Mouse (Mus musculus): Measurements from ENCODE around the gene Epb41l4b. TPM values are rescaled to one million over a fixed set of nuclear protein-coding genes. Genes with fewer than 3 reads are reported as not detected.

Epb41l4b gene
- polyA plus RNA-seq, 1 experiment from 2014 or later: 7.5 TPM

DNA sequence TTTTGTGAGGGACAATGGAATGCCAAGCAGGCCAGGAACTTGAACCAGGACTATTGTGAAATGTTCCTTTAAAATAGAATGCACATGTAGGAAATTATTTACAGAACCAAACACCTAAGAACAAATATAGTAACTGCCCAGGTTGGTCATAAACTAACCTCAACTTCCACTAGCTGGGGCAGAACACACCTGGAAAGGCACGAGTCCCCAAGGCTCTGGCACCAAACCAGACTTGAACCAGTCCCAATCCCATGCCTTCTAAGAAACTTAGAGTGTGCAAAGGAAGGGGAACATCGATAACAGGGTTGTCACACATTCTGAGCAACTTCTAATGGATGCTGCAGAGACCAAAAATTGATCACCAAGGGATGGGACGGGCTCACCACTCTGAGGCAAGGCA lies 21.1 kb downstream of the Epb41l4b start:
- Histone ChIP-seq H3K4me2 (ENCODE audit: low read depth, low read length) (no peak overlapping the region), H3K9ac (ENCODE audit: low read length) (no peak overlapping the region), H3K4me3 (replicated peaks; ENCODE audit: low read length) (no peak overlapping the region), H3K27ac (ENCODE audit: low read length) (no peak overlapping the region), H3K4me1 (ENCODE audit: control insufficient read depth, insufficient read depth, low read length) (0 out of 2 replicates have a peak, but pooled peaks cover 3% of the 10 kb centered on the region), H3K36me3 (ENCODE audit: control insufficient read depth, insufficient read depth, low read length) (no peaks in the 10 kb centered on the region), H3K9me3 (replicated peaks; ENCODE audit: control insufficient read depth, low read length) (no peaks in the 10 kb centered on the region), H3K27me3 (ENCODE audit: control insufficient read depth, insufficient read depth, low read length) (no peaks in the 10 kb centered on the region)
- 80% methylated on average over 3 of the region's 3 CpGs for WGBS
- no peak for ATAC-seq (ENCODE audit: insufficient read depth, low FRiP score)

- H3K27me3 ChIP-seq (ENCODE audit: control insufficient read depth, insufficient read depth, low read length): no peaks in the 10 kb centered on the region
- 0 out of 2 replicates have a peak, but pooled peaks cover 3% of the 10 kb centered on the region for H3K4me1 ChIP-seq (ENCODE audit: control insufficient read depth, insufficient read depth, low read length)
- H3K9ac ChIP-seq (ENCODE audit: low read length): no peak overlapping the region
- no peak overlapping the region; the same call in 1 of the 2 replicates for H3K27ac ChIP-seq (ENCODE audit: low read length)
- H3K4me2 ChIP-seq (ENCODE audit: low read depth, low read length): no peak overlapping the region
- no peak; the same call in 1 of the 2 replicates for ATAC-seq (ENCODE audit: insufficient read depth, low FRiP score)
- no peak overlapping the region for H3K4me3 ChIP-seq (replicated peaks; ENCODE audit: low read length)
- no peaks in the 10 kb centered on the region for H3K36me3 ChIP-seq (ENCODE audit: control insufficient read depth, insufficient read depth, low read length)
- WGBS: 45% methylated on average over 2 of the region's 2 CpGs
- H3K9me3 ChIP-seq (replicated peaks; ENCODE audit: control insufficient read depth, low read length): no peaks in the 10 kb centered on the region
Observed at GRCm38 (mm10) chr4:57120563-57120962, 22.7 kb downstream of the Epb41l4b start.

DNA sequence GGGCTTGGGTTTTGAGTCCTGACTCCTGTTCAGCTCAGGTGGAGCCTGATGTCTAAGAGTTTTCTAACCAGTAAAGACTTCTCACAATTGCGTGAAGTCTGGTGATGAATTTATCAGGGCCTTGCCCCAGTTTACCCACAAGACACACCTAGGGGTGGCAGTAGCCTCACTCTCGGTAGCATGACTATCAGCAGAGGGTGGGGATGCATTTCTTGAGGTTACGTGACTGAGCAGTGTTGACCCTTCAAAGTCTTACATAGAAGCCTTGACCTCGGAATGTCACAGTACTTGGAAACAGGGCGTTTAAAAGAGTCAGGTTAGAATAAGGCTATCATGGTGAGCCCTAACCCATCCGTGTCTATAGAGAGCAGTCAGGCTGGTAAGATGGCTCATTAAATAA lies 23.3 kb downstream of the Epb41l4b start:
- Histone ChIP-seq H3K4me2 (ENCODE audit: low read depth, low read length) (no peak overlapping the region), H3K27me3 (ENCODE audit: control insufficient read depth, insufficient read depth, low read length) (no peaks in the 10 kb centered on the region), H3K36me3 (ENCODE audit: control insufficient read depth, insufficient read depth, low read length) (no peaks in the 10 kb centered on the region), H3K9ac (ENCODE audit: low read length) (no peak overlapping the region), H3K4me1 (ENCODE audit: control insufficient read depth, insufficient read depth, low read length) (0 out of 2 replicates have a peak, but pooled peaks cover 3% of the 10 kb centered on the region), H3K27ac (ENCODE audit: low read length) (peak overlapping the region; percentile 18; the same call in 1 of the 2 replicates), H3K4me3 (replicated peaks; ENCODE audit: low read length) (no peak overlapping the region), H3K9me3 (replicated peaks; ENCODE audit: control insufficient read depth, low read length) (no peaks in the 10 kb centered on the region)
- ATAC-seq (ENCODE audit: insufficient read depth, low FRiP score): peak; percentile 76; the same call in 1 of the 2 replicates
- 74% methylated on average over 6 of the region's 6 CpGs for WGBS

DNA sequence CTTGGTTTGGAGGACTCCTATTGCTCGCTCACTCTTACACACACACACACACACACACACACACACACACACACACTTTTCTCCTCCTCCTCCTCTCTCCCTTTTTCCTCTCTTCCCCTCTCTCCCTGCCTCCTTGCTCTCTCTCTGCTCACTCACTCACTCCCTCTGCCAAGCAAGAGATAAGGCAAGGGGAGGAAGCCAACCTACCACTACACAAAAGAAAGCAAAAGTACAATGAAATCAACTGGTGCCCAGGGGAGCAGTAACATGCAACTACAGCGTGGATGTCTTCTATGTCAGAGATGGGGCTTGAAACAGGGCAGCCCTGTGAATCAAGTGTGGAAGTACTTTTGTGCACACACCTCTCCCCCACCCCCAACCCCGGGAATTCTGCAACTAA lies 24.4 kb downstream of the Epb41l4b start:
- Histone ChIP-seq H3K4me3 (replicated peaks; ENCODE audit: low read length) (no peak overlapping the region), H3K4me1 (ENCODE audit: control insufficient read depth, insufficient read depth, low read length) (0 out of 2 replicates have a peak, but pooled peaks cover 6% of the 10 kb centered on the region), H3K27me3 (ENCODE audit: control insufficient read depth, insufficient read depth, low read length) (no peaks in the 10 kb centered on the region), H3K9ac (ENCODE audit: low read length) (no peak overlapping the region), H3K4me2 (ENCODE audit: low read depth, low read length) (no peak overlapping the region), H3K27ac (ENCODE audit: low read length) (no peak overlapping the region), H3K36me3 (ENCODE audit: control insufficient read depth, insufficient read depth, low read length) (no peaks in the 10 kb centered on the region), H3K9me3 (replicated peaks; ENCODE audit: control insufficient read depth, low read length) (no peaks in the 10 kb centered on the region)
- WGBS: 77% methylated on average over 3 of the region's 3 CpGs
- no peak for ATAC-seq (ENCODE audit: insufficient read depth, low FRiP score)

DNA sequence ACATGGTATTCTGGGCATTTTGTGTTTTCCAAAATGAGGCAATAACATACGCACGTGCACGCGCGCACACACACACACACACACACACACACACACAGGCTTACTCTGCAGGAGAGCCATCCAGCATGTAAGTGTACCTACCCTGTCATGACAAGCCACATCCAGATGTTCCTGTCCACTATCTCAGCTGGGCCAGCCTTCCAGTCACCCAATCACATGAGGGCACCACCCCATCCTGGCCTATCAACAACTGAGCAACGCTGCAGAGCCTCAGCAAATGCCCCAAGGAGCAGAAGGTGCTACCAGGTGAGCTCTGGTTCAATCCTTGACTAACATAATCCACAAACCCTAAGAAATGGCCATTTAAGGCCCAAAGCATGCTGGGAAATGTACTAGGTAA lies 27.0 kb downstream of the Epb41l4b start:
- H3K27me3 ChIP-seq (ENCODE audit: control insufficient read depth, insufficient read depth, low read length): no peaks in the 10 kb centered on the region
- no peak overlapping the region for H3K27ac ChIP-seq (ENCODE audit: low read length)
- H3K4me1 ChIP-seq (ENCODE audit: control insufficient read depth, insufficient read depth, low read length): 0 out of 2 replicates have a peak, but pooled peaks cover 7% of the 10 kb centered on the region
- 92% methylated on average over 6 of the region's 6 CpGs for WGBS
- no peak overlapping the region for H3K9ac ChIP-seq (ENCODE audit: low read length)
- no peak overlapping the region for H3K4me2 ChIP-seq (ENCODE audit: low read depth, low read length)
- H3K36me3 ChIP-seq (ENCODE audit: control insufficient read depth, insufficient read depth, low read length): no peaks in the 10 kb centered on the region
- H3K4me3 ChIP-seq (replicated peaks; ENCODE audit: low read length): no peak overlapping the region
- no peak for ATAC-seq (ENCODE audit: insufficient read depth, low FRiP score)
- no peaks in the 10 kb centered on the region for H3K9me3 ChIP-seq (replicated peaks; ENCODE audit: control insufficient read depth, low read length)

- no peak for ATAC-seq (ENCODE audit: insufficient read depth, low FRiP score)
- H3K9ac ChIP-seq (ENCODE audit: low read length): no peak overlapping the region
- 71% methylated on average over 19 of the region's 19 CpGs for WGBS
- H3K36me3 ChIP-seq (ENCODE audit: control insufficient read depth, insufficient read depth, low read length): no peaks in the 10 kb centered on the region
- H3K9me3 ChIP-seq (replicated peaks; ENCODE audit: control insufficient read depth, low read length): no peaks in the 10 kb centered on the region
- 0 out of 2 replicates have a peak, but pooled peaks cover 7% of the 10 kb centered on the region for H3K4me1 ChIP-seq (ENCODE audit: control insufficient read depth, insufficient read depth, low read length)
- H3K4me3 ChIP-seq (replicated peaks; ENCODE audit: low read length): no peak overlapping the region
- H3K27ac ChIP-seq (ENCODE audit: low read length): no peak overlapping the region
- no peak overlapping the region for H3K4me2 ChIP-seq (ENCODE audit: low read depth, low read length)
- H3K27me3 ChIP-seq (ENCODE audit: control insufficient read depth, insufficient read depth, low read length): no peaks in the 10 kb centered on the region
Observed at GRCm38 (mm10) chr4:57114617-57115592, 28.3 kb downstream of the Epb41l4b start.

- 43% methylated on average over 7 of the region's 7 CpGs for WGBS
- no peak overlapping the region for H3K4me3 ChIP-seq (replicated peaks; ENCODE audit: low read length)
- ATAC-seq (ENCODE audit: insufficient read depth, low FRiP score): no peak
- no peaks in the 10 kb centered on the region for H3K9me3 ChIP-seq (replicated peaks; ENCODE audit: control insufficient read depth, low read length)
- no peak overlapping the region for H3K4me2 ChIP-seq (ENCODE audit: low read depth, low read length)
- H3K27ac ChIP-seq (ENCODE audit: low read length): no peak overlapping the region
- H3K9ac ChIP-seq (ENCODE audit: low read length): no peak overlapping the region
- no peaks in the 10 kb centered on the region for H3K27me3 ChIP-seq (ENCODE audit: control insufficient read depth, insufficient read depth, low read length)
- H3K4me1 ChIP-seq (ENCODE audit: control insufficient read depth, insufficient read depth, low read length): 0 out of 2 replicates have a peak, but pooled peaks cover 4% of the 10 kb centered on the region
- H3K36me3 ChIP-seq (ENCODE audit: control insufficient read depth, insufficient read depth, low read length): no peaks in the 10 kb centered on the region
Observed at GRCm38 (mm10) chr4:57113472-57114216, 29.6 kb downstream of the Epb41l4b start.

GRCm38 (mm10) chr4:57111992-57112540 lies 31.2 kb downstream of the Epb41l4b start:
- no peaks in the 10 kb centered on the region for H3K27me3 ChIP-seq (ENCODE audit: control insufficient read depth, insufficient read depth, low read length)
- H3K4me3 ChIP-seq (replicated peaks; ENCODE audit: low read length): no peak overlapping the region
- no peaks in the 10 kb centered on the region for H3K9me3 ChIP-seq (replicated peaks; ENCODE audit: control insufficient read depth, low read length)
- H3K4me2 ChIP-seq (ENCODE audit: low read depth, low read length): no peak overlapping the region
- no peak for ATAC-seq (ENCODE audit: insufficient read depth, low FRiP score)
- WGBS: 75% methylated on average over 11 of the region's 11 CpGs
- H3K27ac ChIP-seq (ENCODE audit: low read length): no peak overlapping the region
- 0 out of 2 replicates have a peak, but pooled peaks cover 4% of the 10 kb centered on the region for H3K4me1 ChIP-seq (ENCODE audit: control insufficient read depth, insufficient read depth, low read length)
- H3K9ac ChIP-seq (ENCODE audit: low read length): no peak overlapping the region
- no peaks in the 10 kb centered on the region for H3K36me3 ChIP-seq (ENCODE audit: control insufficient read depth, insufficient read depth, low read length)
